Mouse (Mus musculus) frontal cortex, postnatal 25 days (tissue): ENCODE data around the gene Nectin2.

Source experiments
- DNase-seq, 2 experiments: peaks; one replicate each; pipeline ENCODE4 v3.0.0; 2022; ENCODE audit warnings: low spot score in 2 of 2

Gene Nectin2

DNA sequence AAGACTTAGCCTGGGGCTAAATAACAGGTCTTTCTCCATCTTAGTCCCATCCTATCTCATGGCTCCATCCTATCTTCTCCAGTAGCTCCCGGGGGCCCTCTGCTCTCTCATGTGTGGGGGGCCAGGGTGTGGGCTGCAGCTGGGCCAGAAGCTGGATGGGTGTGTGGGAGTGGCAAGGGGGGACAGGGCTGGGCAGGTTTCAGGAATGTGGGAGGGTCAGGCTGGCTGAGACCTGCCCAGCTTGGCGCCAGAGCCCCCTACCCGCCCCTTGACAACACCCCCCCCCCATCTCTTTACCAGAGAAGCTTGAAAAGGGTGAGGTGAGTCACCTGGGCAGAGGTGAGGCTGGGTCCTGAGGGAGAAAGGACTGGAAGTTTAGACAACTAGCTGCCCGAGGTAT is 18.7 kb upstream of the Nectin2 start:
- no peak for DNase-seq

DNA sequence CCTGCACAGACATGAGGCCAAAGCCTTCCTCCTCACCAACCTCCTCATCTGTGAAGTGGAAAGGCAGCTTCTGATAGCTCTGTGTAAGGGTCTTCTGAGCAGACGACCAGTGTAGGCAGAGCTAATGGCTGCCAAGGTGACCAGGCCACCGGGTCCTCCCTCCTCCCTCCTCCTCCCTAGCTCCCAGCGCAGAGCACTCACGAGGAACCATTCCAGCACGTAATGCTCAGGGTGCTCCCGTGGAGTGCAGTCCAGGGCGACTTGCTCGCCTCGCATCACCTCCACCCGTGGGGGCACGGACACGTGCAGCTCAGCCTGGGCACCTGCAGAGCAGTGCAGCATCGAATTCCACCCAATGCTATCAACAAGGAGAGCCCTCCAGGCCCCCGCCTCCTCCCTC is 18.0 kb upstream of the Nectin2 start:
- DNase-seq: no peak

DNA sequence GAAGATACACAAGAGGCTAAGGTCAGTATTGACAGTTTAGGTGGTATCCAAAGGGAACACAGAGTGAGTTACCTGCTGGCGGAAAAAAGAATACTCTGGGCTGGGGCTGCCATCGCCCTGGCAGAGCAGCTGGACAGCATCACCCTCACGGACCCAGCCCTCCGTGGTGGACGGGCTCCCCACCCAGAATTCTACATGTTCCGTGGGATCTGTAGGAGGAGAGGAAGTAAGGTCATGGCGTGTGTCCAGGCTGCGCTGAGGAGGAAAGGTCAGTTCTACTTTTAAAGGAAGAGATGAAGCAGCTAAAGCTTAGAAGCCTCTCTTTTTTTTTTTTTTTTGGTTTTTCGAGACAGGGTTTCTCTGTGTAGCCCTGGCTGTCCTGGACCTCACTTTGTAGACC is 14.3 kb upstream of the Nectin2 start:
- DNase-seq: no peak

DNA sequence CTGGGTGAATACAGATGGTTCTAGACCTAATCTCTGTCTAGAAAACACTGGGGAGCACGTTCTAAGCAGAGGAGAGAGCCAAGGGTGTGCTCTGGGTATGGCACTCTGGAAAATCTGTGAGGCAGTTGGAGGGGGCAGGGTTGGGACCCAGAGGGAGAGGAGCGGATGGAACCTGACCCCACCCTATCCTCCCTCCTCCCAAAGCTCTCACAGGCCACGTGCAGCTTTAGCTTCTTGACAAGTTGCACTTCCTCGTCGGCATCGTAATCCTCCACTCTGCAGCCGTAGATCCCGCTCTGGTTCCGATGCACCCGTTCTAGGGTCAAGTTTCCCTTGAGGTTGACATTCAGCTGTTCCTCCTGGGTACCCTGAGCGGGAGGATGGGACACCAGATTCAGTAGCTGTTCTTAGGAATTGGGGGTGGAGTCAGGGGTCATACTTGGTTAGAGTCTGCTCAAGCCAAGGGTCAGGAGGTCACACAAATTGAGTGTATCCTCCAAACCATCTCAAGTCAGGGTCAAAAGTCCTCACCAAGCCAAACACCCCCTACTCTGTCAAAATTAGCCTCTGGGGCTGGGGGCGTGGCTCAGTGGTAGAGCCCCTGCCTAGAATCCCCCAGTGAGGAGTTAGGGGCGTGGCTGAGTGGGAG is 13.7 kb upstream of the Nectin2 start:
- no peak for DNase-seq

DNA sequence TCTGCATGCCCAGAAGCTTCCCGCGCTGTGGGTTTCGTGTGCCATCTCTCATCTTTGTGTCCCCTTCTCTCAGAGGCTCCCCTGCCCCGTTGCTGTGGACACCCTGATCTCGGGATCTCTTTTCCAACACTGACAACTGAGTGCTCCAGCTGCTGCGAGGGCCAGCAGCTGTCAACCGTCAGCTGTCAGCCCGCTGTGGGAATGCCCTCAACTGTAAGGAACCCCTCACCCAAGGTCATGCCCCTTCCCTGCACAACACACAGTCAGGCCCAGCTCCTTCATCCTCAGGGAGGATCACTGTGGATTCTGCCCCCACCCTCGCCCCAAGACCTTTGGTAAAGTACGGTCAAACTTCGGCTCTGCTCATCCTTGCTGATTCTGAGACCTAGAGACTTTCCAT is 12.0 kb upstream of the Nectin2 start:
- DNase-seq: no peak

DNA sequence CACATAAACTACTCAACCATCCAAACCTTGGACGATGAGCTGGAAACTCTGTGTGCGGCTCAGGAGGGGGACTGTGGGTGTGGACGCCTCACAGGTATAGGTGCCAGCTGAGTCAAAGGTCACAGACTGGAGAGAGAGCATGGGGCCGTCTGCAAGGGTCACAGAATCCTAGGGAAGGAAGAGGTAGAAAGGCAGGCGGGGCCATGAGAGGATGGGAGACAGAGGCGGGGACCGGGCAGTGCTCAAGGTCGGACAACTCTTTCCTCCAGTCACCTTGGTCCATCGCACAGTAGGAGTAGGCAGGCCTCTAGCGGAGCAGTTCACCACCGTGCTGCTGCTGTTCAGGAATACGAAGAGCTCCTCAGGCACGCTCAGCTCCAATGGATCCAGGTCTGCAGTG is 9.7 kb upstream of the Nectin2 start:
- DNase-seq: no peak

DNA sequence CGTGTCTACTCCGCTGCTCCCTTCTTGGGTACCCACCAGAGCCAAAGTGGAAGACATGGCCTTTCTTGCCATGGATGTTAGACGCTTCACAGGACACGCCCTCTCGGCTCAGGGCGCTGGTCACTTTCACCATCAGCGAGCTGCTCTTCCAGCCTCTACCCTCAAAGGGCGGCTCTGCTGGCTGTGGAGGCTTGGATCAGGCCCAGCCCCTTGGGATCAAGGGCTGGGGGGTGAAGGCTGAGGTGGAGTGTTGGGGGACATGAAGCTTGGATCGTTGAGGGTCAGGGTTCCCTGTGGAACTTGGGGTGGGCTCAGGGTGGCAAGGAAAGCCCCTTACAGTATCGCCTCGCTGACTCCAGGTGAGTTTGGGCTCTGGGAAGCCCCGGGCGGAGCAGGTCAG is 8.3 kb upstream of the Nectin2 start:
- DNase-seq: no peak

DNA sequence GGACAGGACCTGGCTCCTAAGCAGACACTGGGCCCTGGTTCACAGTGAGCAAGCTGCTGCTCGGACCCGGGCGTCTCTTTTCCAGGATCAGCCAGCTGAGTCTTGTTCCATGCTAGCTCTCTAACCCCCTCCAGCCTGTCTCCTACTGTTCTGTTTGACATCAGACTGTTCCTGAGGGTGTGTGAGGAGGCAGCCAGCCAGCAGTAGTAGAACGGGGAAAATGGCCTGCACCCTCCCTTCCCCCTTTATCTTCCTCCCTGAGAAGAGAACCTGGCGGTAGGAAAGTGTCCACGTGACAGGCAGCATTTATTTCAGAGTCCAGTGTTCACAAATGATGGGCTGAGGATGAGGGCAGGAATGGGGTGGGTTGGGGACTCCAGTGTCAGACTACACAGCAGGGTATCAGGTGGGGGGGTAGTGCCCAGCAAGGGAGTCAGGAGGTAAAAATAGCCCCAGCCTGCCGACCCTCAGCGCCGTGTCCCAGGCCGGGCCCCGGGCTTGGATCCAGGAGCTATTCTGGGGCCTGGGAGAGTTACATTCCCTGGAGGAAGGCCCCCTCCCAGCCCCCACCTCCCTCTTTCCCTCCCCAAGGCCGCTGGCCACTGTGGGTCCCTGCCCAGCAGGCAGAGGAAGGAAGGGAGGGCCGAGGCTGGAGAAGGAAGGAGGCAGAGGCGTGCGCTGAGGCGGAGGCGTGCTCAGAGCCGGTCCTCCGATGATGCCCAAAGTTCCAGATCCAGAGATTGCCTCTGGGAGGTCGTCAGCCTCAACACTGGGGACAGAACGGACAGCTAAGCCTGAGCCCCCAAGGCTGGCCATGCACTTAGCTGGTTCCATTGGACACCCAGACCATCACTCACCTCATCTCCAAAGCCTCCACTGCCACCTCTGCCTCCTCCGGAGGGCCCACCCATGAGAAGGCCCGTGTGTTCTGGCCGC is 5.8 kb upstream of the Nectin2 start:
- no peak for DNase-seq

DNA sequence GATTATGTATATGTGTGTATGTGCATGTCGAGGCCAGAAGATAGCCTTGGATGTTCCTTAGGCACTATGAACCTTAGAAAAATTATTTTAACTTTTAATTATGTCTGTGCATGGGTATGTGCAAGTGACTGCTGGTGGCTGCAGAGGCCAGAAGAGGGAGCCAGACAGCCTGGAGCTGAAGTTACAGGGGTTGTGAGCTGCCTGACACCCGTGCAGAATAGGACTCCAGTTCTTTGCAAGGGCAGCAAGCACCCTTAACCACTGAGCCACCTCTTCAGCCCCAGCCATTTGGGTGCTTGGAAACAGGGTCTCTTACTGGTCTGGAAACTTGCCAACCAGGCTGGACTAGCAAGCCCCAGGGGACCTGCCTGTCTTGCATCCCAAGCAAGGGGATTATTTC is 4.7 kb upstream of the Nectin2 start:
- no peak for DNase-seq

DNA sequence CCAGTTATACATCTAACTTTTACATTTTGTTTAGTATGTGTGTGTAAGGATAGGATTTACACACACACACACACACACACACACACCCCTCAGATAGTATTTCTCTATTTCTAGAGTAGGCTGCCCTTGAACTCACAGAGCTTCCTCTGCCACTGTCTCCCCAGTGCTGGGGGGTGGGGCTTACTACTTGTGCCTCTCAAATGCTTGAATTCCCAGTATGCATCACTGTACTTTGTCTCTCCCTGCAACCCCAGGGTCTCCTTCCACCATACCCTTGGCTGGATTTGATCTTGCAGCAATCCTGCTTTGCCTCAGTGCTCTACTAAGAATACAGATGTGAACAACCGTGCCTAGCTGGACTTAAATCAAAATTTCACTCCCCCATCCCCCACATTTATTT is 3.8 kb upstream of the Nectin2 start:
- DNase-seq: no peak

DNA sequence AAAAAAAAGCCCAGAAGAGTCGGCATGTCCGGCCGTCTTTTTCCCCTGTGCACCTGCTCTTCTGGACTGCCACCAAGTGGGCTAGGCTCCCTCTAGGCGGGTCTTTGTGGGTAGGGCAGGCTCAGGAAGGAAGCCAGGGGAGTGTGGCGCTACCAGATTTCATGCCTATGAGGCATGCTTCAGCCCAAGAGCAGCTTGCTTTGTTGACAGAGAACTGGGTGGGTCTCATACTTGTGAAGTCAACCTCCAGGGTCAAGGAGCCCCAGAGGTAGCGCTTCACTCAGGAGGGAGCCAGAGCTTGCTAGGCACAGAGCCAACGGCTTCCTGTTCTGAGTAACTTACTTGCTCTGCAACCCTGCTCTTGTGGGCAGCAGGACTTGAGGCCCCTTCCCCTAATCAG is 3.3 kb upstream of the Nectin2 start:
- DNase-seq: no peak

DNA sequence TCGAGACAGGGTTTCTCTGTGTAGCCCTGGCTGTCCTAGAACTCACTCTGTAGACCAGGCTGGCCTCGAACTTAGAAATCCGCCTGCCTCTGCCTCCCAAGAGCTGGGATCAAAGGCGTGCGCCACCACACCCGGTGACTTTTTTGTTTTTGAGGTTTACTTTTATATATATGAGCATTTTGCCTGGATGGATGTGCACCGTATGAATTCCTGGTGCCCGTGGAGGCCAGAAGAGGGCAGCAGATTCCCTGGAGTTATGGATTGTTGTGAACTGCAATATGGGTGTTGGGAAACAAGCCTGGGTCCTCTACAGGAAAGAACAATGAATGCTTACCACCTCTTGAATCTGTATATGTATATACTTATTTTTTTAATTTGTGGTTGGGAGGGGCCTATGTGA is 2.4 kb upstream of the Nectin2 start:
- no peak for DNase-seq

DNA sequence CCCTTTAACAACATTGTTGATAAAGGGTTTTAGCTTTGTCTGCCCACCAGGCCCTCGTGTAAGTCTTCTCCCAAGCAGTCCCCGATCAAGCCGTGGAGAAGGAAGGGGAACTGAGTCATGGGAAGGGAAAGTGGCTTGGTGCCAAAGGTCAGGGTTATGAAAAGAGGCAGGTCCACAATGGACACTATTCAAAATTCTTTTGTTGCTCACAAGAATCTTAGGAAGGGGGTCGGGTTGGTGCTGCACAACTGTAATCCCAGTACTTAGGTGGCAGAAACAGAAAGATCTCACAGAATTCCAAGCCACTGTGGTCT is 744 bp upstream of the Nectin2 start:
- no peak for DNase-seq

DNA sequence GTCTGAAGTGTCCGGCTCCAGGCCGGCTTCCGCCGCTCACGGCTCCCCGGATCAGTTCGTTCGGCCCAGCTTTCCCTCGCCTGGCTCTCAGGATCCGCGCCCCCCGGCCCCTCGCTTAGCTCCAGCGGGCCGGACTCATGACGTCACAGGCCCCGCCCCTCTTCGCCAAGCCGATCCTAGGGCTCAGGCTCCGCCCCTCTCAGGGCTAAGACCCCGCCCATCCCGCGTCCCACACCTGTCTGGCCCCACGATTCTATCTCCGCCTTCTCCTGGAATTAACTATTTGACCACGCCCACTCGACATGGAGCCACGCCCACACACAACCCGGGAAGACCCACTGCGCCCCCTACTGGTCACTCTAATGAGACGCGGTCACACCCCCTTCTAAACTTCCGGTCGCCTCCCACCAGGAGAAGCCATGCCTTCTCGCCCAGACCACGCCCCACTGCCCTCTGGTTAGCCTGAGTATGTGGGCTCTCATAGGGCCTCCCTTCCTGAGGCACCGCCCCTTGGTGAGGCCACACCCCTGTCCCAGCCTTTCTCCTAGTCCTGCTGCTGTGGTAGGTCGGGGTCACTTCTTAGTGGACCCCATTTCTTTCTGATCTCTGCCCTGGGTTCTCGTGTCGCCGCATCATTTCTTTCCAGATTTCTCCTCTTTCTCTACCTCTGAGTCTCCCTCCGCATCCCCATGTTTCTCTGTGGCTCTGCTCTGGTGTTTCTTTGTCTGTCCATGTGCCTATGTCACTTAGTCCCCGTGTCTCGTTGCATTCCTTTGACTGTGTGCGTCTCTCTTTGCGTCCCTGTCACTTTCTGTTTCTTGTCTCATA is 680 bp downstream of the Nectin2 start:
- DNase-seq: peak; percentile 90 to 91

DNA sequence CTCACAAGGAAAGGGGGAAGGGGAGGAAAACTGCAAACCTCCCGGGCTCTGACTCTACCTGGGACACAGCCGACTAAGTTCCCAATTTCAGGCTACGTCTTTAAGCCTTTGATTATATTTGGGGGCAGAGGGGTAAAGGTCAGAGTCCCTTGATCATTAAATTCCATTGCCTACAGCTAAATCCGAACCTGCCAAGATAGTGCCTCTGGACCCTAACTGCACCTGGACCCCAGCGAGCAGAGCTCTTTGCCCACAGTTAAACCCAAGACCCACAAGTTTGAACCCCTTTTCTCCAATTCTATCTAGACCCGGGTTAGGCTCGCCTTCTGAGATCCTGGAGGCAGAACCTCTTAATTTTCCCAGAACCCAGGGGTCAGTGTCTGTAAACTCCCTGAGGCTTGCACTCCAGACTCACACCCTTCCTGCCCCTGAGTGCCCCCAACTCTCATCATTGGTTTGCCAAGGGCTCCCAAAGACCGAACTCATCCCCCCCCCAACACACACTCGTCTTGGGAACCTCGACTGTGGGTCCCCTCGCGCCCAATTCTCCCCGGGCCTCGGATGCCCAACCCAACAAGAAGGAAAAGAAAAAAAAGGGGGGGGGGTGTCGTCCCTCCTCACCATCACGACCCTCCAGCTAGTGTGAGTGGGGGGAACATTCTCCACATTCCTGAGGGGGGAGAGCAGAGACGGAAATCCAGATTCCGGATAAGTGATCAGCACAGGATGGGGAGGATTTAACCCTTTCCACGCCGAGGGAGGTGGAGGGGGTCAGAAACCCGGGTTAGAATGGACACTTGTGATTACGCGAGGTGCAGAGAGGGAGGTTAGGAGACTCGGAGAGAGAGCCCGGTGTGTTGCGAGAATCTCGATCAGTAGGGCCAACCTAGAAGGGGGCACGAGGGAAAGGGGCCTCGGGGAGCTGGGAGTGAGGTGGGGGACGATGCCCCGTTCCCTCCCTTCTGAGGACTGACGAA is 1.8 kb downstream of the Nectin2 start:
- no peak for DNase-seq

DNA sequence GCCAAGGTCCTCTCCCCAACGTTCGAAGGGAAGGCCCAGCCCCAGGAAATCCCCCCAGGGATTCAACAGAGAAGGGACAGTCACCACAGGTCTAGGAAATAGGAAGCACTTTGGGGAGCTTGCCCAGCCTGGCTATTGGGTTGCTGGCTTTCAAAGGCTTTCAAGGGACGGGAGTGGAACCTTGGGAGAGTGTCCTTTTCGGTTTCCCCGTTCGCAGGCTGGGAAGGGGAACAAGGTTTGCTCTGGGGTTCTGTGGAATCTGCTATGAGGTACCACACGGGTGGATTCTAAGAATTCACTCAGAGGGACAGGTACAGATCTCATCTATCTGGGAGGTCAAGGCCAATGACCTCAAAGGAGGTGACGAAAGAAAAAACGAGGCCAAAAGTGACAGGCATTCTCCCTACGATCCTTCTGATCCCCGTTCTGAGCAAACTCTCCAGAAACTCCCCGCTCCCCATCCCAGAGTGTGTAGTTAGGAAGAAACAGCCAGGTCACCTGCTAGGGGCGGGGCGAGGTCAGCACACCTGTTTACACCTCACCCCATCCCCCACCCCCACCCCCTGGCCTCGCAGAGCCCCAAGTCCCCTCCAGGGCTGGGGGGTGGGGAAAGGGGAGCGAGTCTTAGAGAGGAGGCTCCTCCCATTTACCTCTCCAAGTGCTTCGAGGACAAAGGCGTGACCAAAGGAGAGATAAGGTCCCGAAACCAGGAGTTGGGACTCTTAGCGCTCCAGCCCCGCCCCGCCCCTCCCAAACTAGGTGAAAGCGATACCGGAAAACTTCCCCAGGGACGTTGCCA is 2.7 kb downstream of the Nectin2 start:
- DNase-seq: no peak

DNA sequence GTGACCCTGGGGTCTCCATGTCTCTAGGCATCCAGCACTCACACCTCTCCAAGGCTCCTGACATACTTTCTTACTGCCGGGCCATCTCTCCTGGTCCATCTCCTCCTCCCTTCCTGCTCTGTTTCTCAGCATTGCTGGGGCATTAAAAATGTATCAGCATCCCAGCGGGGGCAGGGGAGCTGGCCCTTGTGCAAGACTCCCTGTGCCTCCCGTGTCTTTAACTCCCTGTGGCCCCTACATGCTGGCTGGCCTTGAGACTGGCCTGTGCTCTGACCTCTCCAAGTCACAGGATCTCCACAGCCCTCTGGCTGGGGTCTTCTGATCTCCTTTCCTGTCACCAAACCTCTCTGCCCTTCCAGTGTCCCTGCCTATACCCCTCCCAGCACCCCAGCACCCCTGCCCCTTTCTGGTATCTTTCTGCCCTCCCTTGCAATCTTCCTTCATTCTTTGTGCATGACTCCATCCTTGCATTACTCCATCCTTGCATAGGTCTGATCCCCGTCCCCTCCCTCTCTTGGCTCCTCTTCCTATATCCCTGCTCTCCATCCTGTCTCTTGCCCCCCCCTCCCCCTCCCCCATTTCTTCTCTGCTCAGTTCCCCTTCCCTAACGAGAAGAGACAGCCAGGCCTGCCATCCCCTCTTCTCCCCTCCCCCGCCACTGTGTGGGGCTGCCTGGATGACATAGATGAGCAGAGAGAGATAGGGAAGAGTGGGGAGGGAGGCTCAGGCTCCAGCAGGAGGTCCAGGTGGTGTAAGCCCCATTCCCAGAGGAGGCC is 3.7 kb downstream of the Nectin2 start:
- DNase-seq: no peak

DNA sequence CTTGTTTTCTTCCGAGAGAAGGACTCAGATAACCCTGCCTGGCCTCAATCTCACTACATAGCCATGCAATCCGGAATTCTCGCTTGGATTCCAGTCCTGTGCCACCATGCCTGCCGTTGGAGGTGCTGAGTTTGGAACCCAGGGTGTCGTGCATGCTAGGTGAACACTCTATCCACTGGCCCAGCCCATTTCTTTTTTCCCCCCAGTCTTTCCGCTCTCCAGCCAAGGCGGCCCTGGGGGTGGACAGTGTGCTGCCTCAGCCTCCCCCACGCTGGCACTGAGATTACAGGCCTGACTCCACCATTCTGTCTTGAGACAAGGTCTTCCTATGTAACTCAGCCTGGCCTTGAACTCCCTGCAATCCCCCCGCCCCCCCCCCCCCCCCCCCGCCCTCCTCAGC is 4.3 kb downstream of the Nectin2 start:
- no peak for DNase-seq

DNA sequence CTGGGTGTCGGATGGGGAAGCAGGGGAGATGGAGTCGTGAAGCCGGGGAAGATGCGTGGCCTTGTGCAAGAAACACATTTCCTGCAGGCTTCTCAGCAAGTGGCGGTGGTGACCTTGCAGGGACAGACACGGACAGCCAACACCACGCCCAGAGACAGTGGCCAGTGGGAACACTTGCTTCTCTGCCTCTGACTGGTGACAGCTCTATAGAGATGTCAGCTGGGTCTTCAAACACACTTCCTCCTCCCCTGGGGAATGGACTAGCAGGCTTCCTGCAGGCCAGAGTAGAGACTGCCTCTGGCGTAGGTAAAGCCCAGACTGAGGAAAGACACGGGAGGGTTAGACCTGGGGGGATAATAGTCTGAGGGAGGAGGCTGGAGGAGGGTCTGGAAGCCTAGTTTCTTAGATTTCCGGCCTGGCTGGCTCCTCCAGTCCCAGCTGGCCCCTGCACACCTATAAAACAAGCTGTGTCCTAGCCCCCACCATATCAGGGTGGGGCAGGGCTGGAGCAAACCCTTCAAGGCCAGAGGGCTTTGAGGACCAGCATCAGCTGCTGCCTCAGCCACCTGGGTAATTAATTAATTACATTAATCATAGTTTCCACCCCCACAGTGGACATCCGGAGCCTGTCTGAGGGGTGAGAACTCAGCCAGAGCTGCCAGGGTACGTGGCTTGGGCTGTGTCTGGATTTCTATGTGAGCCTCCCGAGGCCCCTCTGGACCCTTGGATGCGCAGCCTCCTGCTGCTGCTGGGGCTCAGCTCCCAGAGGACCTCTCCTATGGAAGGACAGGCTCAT is 5.5 kb downstream of the Nectin2 start:
- no peak for DNase-seq
